Mouse (Mus musculus): ENCODE results near the gene Ankrd63. TPM values are rescaled to one million over a fixed set of nuclear protein-coding genes. Genes with fewer than 3 reads are reported as not detected.
A peak's percentile ranks its signal among the peaks of the same experiment; 100 is the strongest.

Ankrd63 gene
- 1.8 and 1.9 TPM in 2 replicates for polyA plus RNA-seq (2012; rRNA removed)

DNA sequence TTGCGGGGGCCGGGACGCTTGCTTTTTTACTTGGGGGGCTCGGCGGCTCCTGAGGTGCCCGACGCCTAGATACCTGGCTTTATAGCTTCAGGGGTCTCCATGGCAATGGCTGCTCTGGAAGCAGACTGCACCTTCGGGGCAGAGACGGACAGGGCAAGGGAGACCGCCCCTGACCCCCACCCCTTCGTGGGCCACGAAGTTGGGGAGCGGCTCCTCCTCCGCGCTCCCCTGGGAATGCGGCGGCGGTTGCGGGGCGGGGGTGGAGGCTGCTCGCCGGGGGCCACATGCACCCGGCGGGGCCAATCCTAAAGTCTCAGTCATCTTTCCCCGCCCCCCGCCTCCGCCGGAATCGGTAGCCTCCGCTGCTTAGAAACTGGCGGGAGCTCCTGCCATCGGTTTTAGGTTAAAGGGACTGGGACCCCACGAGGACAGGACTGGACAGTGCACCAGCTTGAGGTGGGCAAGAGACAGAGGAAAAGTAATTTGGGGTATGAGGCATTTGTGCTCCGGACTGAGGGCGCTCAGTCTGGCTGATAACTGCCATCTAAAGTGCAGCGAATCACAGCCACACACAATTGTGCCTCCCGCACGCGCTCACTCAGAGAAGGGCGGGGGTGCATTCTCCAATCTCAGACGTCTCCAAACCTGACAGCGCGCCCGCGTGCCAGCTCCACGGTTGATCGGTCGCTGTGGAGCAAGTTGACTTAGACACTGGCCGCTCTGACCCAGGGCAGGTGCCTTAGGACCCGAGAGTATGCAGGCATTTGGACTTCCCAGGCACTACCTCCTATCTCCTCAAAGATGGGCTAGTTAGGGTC lies at the start of gene Ankrd63:
TSS of gene Ankrd63 (minus strand) at position 51 of the 818 bp plus-strand sequence.
- TF ChIP-seq CTCF (IDR thresholded peaks at IDR 0.05; ENCODE audit: control insufficient read depth, insufficient read depth, insufficient replicate concordance, low read depth, low read length) (no peak), POLR2A (IDR thresholded peaks at IDR 0.05; ENCODE audit: control insufficient read depth, low read depth, low read length) (peak; percentile 76; the same call in 1 of the 2 replicates)
- Histone ChIP-seq H3K4me3 (ENCODE audit: control insufficient read depth, low read depth, low read length) (peak within 1 kb of the TSS; percentile 82), H3K4me1 (ENCODE audit: control insufficient read depth, insufficient read depth, low read length) (peaks cover 43% of the 10 kb centered on the region), H3K27ac (ENCODE audit: control insufficient read depth, insufficient read depth, low read depth, low read length) (peak within 1 kb of the TSS; percentile 76), H3K36me3 (ENCODE audit: control insufficient read depth, insufficient read depth, low read length) (no peaks in the 10 kb centered on the region), H3K27me3 (ENCODE audit: control insufficient read depth, insufficient read depth, low read length) (no peaks in the 10 kb centered on the region)

DNA sequence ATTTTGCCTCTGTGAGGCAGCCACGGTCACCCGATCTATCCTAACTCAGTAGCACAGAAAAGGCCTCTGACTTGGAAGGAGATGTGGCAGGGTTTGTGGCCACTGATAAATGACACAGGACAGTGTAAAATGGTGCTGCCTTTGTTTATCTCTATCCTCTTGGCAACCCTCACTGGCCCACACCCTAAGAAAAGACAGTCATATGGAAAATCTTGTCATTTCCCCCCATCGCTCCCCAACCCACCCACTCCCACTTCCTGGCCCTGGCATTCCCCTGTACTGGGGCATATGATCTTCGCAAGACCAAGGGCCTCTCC lies 49.0 kb upstream of the Ankrd63 start:
- Histone ChIP-seq H3K27me3 (ENCODE audit: control insufficient read depth, insufficient read depth, low read length) (no peaks in the 10 kb centered on the region), H3K4me1 (ENCODE audit: control insufficient read depth, insufficient read depth, low read length) (peaks cover 3% of the 10 kb centered on the region; the same call in 1 of the 2 replicates), H3K4me3 (ENCODE audit: control insufficient read depth, low read depth, low read length) (no peak overlapping the region), H3K27ac (ENCODE audit: control insufficient read depth, insufficient read depth, low read depth, low read length) (peak overlapping the region; percentile 56; the same call in 1 of the 2 replicates), H3K36me3 (ENCODE audit: control insufficient read depth, insufficient read depth, low read length) (no peaks in the 10 kb centered on the region; the same call in 1 of the 2 replicates)
- TF ChIP-seq CTCF (IDR thresholded peaks at IDR 0.05; ENCODE audit: control insufficient read depth, insufficient read depth, insufficient replicate concordance, low read depth, low read length) (no peak), POLR2A (IDR thresholded peaks at IDR 0.05; ENCODE audit: control insufficient read depth, low read depth, low read length) (no peak)

DNA sequence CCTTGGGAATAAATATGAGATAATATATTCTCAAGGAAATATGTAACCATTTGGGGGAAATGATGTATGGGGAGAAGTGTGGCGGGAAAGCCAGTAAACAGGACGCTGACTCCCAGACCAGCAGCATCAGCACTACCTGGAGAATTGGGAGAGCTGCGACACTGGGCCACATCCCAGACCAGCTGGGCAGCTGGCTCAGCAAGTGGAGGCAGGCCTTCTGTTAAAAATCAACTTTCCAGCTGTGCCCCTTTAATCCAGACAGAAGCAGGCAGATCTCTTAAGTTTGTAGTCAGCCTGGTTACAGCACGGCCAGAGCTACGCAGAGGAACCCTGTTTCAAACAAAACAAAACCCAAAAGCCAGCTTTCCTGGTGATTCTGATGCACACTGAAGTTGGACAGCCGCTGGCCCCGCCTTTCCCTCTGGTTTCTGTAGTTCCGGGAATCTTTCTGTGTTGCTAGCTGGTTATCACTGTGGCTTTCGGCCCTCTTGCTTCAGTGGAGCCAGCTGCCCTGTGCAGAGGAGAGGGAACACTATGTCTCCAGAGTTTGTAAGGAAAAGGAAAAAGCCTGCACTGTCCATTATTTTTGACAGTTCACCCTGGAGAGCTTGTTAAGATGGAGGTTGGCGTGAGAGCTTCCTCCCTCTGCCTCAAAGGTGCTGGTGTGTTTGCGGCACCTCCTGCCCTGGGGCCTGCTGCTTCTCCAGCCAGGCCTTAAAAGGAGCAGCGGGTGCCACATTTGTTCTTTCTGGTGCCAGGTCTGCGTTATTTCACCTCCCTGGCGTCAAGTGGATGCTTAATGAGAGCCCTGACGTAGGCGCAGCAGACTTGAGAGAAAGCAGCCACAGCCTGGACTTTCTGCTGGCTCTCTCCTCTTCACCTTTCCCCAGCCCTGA lies 48.4 kb upstream of the Ankrd63 start:
- H3K4me1 ChIP-seq (ENCODE audit: control insufficient read depth, insufficient read depth, low read length): peaks cover 3% of the 10 kb centered on the region
- H3K4me3 ChIP-seq (ENCODE audit: control insufficient read depth, low read depth, low read length): no peak overlapping the region
- no peaks in the 10 kb centered on the region for H3K27me3 ChIP-seq (ENCODE audit: control insufficient read depth, insufficient read depth, low read length)
- H3K27ac ChIP-seq (ENCODE audit: control insufficient read depth, insufficient read depth, low read depth, low read length): peak overlapping the region; percentile 76
- TF ChIP-seq POLR2A (IDR thresholded peaks at IDR 0.05; ENCODE audit: control insufficient read depth, low read depth, low read length): no peak
- TF ChIP-seq CTCF (IDR thresholded peaks at IDR 0.05; ENCODE audit: control insufficient read depth, insufficient read depth, insufficient replicate concordance, low read depth, low read length): no peak
- no peaks in the 10 kb centered on the region; the same call in 1 of the 2 replicates for H3K36me3 ChIP-seq (ENCODE audit: control insufficient read depth, insufficient read depth, low read length)

DNA sequence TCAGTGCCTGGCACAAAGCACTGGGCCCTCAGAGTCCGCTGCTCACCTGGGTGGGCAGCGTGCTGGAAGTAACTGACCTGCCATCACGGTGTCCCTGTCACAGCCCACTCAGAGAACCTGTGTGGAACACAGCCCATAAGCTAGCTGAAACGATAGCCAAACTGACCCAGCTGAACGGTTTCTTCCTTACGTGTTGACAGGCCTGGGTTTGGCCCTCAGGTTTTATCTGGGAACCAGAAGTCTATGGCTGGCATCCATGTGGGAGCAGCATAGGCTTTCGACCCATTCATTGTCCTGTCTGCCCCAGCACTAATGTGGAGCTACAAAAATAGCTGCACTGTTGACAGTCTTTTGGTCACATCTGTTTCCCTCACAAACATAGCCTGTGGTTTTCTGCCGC lies 46.7 kb upstream of the Ankrd63 start:
- H3K27me3 ChIP-seq (ENCODE audit: control insufficient read depth, insufficient read depth, low read length): no peaks in the 10 kb centered on the region
- no peaks in the 10 kb centered on the region; the same call in 1 of the 2 replicates for H3K36me3 ChIP-seq (ENCODE audit: control insufficient read depth, insufficient read depth, low read length)
- H3K4me1 ChIP-seq (ENCODE audit: control insufficient read depth, insufficient read depth, low read length): peaks cover 8% of the 10 kb centered on the region
- peak overlapping the region; percentile 66; the same call in 1 of the 2 replicates for H3K27ac ChIP-seq (ENCODE audit: control insufficient read depth, insufficient read depth, low read depth, low read length)
- H3K4me3 ChIP-seq (ENCODE audit: control insufficient read depth, low read depth, low read length): no peak overlapping the region
- TF ChIP-seq CTCF (IDR thresholded peaks at IDR 0.05; ENCODE audit: control insufficient read depth, insufficient read depth, insufficient replicate concordance, low read depth, low read length): no peak
- no peak for TF ChIP-seq POLR2A (IDR thresholded peaks at IDR 0.05; ENCODE audit: control insufficient read depth, low read depth, low read length)

DNA sequence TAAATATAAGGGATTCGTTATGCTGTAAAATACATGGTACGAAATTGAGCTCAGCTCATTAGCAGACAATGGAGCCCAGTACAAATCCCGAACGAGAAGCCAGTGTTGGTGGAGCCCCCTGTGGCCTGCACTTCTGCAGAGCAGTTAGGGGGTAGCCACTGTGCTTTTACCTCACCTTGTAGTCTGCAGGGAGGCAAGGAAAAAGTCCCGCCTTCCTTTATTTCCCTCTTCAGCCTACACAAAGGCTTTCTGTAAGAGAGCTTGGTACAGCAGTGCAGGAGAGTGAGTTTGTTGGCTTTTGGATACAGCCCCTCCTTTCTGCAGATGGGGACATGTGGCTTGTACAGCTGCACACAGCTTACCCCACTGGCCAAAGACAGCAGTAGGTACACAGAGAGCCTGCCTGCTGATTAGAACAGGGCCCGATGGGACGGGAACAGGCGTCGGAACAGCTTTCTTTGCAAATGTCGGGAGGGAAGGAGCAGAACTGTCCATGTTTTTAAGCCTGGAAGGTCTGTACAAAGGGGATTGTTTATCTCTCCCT lies 45.6 kb upstream of the Ankrd63 start:
- H3K4me1 ChIP-seq (ENCODE audit: control insufficient read depth, insufficient read depth, low read length): peaks cover 15% of the 10 kb centered on the region
- H3K36me3 ChIP-seq (ENCODE audit: control insufficient read depth, insufficient read depth, low read length): no peaks in the 10 kb centered on the region; the same call in 1 of the 2 replicates
- no peaks in the 10 kb centered on the region for H3K27me3 ChIP-seq (ENCODE audit: control insufficient read depth, insufficient read depth, low read length)
- TF ChIP-seq CTCF (IDR thresholded peaks at IDR 0.05; ENCODE audit: control insufficient read depth, insufficient read depth, insufficient replicate concordance, low read depth, low read length): no peak
- no peak for TF ChIP-seq POLR2A (IDR thresholded peaks at IDR 0.05; ENCODE audit: control insufficient read depth, low read depth, low read length)
- H3K4me3 ChIP-seq (ENCODE audit: control insufficient read depth, low read depth, low read length): no peak overlapping the region
- peak overlapping the region; percentile 22; the same call in 1 of the 2 replicates for H3K27ac ChIP-seq (ENCODE audit: control insufficient read depth, insufficient read depth, low read depth, low read length)

DNA sequence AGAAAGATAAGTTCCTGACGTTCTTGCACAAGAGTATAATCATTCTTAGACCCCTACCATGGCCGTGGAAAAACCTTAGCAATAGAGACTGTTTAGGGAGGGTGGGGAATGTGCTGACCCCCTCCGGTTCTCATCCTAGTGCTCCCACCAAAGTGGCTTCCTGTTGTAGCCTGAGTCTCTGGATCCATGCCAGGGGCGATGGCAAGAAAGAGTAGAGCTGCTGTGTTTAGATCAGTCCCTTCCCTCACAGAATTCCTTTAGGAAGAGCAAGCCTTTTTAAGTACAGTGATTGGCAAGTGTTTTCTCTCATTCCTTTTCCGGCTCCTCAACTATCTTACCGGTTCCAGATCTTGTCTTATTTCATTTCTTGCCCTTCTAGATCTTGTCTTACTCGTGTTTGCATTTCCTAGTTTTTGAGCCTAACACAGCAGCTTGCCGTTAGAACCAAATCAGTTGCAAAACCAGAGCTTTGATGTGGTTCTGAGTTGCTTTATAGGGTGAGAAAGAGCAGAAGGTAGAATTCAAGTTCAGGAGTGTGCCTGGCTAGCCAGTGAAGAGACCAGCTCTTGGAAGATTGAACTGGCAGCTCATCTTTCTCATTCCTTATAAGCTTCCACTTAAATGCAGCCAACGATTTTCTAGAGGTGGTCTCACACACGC lies 43.7 kb upstream of the Ankrd63 start:
- Histone ChIP-seq H3K4me1 (ENCODE audit: control insufficient read depth, insufficient read depth, low read length) (peaks cover 17% of the 10 kb centered on the region), H3K27me3 (ENCODE audit: control insufficient read depth, insufficient read depth, low read length) (no peaks in the 10 kb centered on the region), H3K27ac (ENCODE audit: control insufficient read depth, insufficient read depth, low read depth, low read length) (no peak overlapping the region), H3K36me3 (ENCODE audit: control insufficient read depth, insufficient read depth, low read length) (no peaks in the 10 kb centered on the region; the same call in 1 of the 2 replicates), H3K4me3 (ENCODE audit: control insufficient read depth, low read depth, low read length) (peak overlapping the region; percentile 56)
- no peak for TF ChIP-seq POLR2A (IDR thresholded peaks at IDR 0.05; ENCODE audit: control insufficient read depth, low read depth, low read length)
- no peak for TF ChIP-seq CTCF (IDR thresholded peaks at IDR 0.05; ENCODE audit: control insufficient read depth, insufficient read depth, insufficient replicate concordance, low read depth, low read length)

All from testis, adult 2 months (tissue).